Mouse (Mus musculus) erythroid progenitor cell, adult 5-6 weeks (primary cell): ENCODE measurements around the gene Il2ra. TPM values are rescaled to one million over a fixed set of nuclear protein-coding genes. Genes with fewer than 3 reads are reported as not detected.
"Not testable (repeated sequence)": the region's sequence is repeated elsewhere in the genome, so short reads cannot be mapped to it uniquely, and the experiment has no call there.

Source experiments
- ATAC-seq: replicated peaks from 2 replicates; pipeline ENCODE4 v1.8.0; 2016; ENCODE audit warnings: moderate number of reproducible peaks, mild to moderate bottlenecking, moderate TSS enrichment, inconsistent platforms; ENCODE audit not compliant: poor library complexity, low FRiP score, severe bottlenecking
- total RNA-seq, 2 experiments: library from RNA; stranded (forward) in 1 of 2; stranded (reverse) in 1 of 2; fragments of 150-400 nt in 1 of 2; fragments of 186-747, 209-891 nt in 1 of 2; gene quantifications; 2 replicates each; pipeline versions ENCODE4 v1.2.3 to v1.2.4; 2015 to 2017; ENCODE audit warnings: low replicate concordance in 2 of 2

The Il2ra gene
- 11.9 and 14.7 TPM in 2 replicates for total RNA-seq (2015; ENCODE audit: low replicate concordance)
- total RNA-seq (2017; ENCODE audit: low replicate concordance): 1.3 and 5.4 TPM in 2 replicates

DNA sequence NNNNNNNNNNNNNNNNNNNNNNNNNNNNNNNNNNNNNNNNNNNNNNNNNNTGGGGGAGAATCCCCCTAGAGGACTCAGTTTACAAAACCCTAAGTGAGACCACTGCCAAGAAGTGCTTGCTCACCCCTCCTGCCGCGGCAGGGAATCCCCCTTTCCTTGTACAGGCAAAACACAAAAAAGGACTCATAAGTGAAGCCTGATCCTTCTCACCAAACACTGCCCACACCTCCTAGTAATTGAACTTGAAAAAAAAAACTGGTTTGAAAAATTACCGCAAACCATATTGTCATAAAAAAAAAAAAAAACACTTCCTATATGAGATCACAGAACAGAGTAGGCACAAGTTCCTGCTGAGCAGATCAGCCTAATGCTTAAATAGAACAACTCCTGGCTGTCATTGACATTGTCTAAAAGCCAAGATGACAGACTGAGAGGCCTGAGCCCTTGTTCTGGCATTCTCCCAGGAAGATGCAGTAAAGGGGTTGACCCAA, at the start of gene Il2ra:
Gene Il2ra, plus strand, starts transcription at position 357 of the 491 bp plus-strand sequence.
- ATAC-seq: no peak

DNA sequence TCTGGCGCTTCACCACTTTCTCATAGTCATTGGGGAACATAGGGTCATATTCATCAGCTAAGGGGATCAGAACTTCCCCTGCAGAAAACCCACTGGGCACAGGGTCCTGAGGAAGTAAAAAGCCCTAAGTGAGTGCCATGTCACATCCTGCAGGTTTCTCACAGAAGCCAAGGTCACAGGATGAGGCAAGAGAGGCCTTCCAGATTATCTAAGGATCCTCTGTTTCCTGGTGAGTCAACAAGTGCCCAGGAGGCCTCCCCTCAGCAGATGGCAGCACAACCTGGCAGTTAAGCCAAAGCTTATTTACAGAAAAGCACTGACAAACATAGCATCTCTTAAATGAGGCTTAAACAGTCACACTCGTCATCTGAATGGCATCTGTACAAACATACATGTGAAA, 45.9 kb upstream of the Il2ra start:
- no peak for ATAC-seq

DNA sequence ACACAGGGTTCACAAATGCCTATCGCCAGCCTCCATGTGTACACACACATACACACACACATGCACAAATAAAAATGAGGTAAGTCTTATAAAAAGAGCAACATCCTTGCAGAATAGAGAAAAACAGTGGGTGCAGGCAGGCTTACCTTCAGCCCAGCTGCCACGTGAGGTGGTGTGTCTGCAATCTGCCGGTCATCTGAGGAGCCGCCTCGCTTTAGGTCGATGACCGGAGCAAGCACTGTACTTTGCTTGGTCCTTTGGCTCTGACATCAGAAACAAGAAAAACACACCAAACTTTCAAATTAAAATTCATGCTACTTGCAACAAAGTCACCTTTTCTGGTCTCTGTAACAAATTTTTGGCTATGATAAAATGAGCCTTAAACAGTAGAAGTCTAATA, 44.7 kb upstream of the Il2ra start:
- no peak for ATAC-seq

DNA sequence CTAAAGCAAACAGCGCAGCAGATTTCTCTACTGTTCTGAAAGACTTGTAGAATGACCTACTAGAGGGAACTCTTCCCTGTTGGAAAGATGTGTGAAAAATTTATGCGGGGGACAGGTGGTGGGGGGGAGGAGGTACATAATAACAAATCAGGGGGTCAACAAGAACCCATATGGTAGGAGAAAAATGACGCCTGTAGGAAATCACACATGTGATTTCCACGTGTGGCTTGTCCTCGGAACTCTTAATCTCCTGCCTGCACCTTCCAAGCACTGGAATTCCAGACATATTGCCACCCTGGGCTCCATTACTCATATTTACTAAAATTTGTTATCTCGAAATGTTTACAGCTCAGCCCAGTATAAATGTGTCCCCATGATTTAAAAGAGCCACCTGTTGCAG, 40.8 kb upstream of the Il2ra start:
- ATAC-seq: no peak

DNA sequence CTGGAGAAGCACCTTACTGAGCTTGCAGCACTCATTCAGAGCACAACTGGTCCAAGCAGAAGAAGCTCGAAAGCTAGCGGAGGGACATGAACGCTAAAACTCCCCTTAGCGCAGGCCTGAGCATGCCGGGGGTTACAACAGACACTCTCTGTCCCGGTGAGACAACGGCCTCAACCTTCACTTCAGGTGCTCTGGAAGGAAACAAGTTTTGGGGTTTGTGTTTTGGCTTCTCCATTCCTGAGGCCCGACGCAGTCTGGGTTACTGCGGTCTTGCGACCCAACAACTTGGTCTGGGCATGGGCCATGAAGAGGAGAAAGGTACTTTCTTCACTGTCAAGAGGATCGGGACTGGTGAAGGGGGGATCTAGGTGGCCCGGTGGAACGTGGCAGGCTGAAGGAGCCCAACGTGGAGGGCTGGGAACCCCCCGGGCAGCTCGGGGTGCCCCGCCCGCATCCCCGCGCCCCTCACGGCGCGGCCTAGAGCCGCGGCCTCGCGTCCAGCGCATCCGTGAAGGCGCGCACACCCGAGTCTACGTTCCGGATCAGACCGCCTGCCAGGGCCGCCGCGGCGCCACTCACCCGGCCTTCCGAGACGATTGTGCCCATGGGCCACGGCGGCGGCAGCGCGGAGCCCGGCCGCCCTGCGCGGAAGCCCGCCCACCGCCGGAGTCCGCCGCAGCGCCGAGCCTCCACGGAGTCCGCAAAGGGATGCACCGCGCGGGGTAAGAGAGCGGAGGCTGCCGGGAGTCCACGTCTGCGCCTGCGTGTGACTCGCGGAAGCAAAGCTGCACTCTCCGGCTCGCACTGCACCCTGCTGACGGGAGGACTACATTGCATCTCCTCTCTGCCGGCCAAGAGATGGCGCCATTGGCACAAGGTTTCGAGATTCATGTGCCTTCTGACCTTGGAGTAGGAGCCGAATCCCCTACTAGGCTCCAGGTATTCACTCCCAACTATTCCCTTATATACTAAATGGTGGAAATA, 39.8 kb upstream of the Il2ra start:
- ATAC-seq: peak; percentile 100

DNA sequence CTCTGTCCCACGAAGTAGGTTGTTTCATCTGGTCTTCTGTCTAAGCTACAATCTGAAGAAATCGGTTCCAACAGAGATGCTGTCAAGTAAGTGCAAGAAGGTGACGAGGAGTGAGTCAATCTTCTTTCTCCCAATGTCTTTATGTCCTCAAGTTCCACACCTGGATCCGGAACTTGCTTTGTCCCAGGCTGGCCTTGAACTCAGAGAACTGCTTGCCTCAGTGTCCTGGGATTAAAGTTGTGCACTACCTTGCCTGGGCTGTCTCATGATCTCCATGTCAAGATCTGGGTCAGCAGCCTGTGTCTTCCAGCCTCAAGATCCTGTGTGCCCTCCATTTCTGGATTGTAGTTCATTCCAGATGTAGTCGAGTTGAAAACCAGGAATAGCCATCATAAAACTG, 38.6 kb upstream of the Il2ra start, which contains the start of gene Rbm17:
Gene Rbm17, minus strand, starts transcription at position 101 of the 400 bp plus-strand sequence.
- no peak for ATAC-seq

DNA sequence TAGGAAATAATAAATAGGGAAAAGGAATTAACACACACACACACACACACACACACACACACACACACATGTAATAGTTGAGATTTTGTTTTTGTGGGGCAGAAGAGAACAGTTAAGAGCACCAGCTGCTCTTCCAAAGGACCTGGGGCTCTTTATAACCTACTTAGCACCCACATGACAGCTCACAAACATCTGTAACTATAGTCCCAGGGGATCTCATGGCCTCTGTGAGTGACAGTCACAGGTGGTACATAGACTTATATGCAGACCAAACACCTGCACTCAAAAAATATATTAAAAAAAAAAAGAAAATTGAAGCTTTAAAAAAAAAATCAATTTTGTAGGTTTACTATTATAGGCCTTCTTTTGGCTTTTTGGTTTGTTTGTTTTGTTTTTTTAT, 37.7 kb upstream of the Il2ra start:
- ATAC-seq: no peak

DNA sequence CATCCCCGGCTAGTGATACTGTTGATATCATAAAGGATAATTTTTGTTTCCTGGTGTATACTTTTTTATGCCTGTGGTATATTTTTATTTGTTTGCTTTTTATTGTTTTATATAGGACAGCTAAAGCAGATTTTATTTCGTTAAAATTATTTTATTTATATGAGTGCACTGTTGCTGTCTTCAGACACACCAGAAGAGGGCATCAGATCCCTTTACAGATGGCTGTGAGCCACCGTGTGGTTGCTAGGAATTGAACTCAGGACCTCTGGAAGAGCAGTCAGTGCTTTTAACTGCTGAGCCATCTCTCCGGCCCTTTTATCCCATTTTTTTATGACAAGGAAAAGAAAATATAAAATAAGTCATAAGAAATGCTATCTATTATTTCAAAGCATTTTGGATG, 35.9 kb upstream of the Il2ra start:
- not testable (repeated sequence) for ATAC-seq

DNA sequence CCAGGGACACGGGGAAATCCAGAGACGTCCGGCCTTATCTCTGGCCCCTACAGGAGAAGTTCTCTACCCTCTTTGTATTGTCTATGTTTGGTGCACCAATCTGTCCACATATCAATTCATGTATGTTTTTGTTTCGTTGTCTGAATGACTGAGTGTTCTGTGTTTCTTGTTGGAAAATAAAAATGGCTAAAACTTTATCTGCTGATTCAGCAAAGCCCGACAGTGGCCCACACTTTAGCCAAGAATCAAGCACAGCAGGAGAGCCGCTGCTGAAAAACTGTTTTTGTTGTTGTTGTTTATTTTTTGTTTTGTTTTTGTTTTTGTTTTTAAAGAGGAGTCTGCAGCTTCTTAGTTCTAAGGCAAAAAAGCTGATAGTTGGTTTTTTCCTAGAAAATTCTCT, 29.7 kb upstream of the Il2ra start:
- not testable (repeated sequence) for ATAC-seq

DNA sequence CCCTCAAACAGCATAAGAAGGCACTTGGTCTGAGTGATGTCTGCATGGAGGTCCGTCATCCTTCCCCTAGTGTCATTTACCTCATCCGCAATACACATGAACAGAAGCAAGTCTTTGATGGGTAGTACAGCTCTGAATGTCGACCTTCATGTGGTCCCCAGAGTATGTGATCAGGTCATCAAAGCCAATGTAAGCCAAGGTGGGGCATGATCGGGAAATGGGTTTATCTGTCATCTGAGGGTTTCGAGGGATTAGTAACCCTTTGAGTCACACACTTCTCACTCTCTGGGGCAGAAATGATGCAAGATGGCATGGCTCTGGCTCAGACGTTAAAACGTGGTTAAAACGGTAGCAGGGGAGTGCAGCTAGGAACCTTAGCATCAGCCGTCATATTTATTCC, 25.8 kb upstream of the Il2ra start:
- no peak for ATAC-seq

DNA sequence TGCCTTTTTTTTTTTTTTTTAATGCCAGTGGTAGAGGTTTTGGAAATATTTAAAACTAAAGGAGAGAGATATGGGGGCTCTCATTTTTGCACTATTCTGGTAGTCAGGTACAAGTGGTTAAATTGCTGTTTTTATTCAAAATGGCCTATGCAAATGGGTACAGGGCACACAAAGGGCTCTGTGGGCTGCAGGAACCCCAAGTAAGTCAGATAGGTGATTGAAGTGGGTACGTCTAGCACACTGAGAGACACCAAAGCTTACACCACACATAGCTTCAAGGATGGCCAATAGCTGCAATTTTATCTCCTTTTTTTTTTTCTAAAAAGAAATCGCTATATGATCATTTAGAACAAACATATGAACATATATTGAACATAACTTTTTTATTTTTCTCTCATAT, 23.0 kb upstream of the Il2ra start:
- no peak for ATAC-seq

DNA sequence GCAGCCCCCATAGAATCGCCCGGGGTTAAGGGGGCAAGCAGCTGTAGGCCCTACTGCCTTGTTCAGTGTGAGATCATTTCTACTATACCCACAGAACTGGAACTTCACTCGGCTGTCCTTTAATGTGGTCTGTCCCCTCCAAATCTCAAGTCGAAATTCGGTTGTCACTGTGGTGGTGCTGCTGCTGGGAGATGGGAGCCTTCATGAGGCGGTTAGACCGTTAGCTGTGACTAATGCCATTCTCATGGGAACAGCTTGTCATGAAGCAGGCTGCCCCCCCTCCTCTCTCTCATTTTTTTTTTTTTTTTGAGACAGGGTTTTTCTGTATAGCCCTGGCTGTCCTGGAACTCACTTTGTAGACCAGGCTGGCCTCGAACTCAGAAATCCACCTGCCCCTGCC, 19.4 kb upstream of the Il2ra start:
- no peak for ATAC-seq

DNA sequence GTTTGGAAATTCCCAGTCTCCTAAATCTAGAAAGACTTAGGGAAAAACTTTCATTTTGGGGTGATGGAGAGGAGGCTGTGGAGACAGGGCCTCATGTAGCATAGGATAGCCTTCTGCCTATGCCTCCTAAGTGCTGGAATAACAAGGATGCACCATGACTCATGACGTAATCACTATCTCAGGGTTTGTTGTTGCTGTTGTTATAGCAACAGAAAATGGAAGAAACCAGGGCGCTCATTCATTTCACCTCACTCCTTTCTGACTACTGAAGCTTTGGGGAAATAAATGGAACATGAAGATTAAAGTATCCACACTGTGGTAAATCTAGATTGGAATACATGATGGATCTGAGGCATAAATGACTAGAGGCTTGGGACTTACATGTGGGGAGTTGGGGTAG, 18.9 kb upstream of the Il2ra start:
- no peak for ATAC-seq

DNA sequence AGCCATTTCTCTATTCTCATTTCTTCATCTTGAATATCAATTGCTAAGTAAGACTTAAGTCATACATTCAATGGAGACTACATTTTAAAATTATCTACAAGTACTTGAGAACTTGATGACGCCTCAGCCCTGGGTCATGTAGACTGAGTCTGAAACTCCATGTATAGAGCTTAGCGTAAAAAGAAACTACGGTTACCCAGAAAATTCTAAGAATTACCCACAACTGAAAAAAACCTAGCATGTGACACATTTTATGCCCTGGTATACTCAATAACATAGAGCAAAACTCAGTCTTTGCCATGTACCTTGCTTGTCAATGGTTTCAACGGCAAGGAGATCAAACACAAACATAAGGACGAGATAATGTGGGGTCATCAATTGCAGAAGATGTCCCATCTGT, 16.7 kb upstream of the Il2ra start, which contains the start of gene Gm17490:
Gene Gm17490, minus strand, starts transcription at position 375 of the 400 bp plus-strand sequence.
- ATAC-seq: no peak

DNA sequence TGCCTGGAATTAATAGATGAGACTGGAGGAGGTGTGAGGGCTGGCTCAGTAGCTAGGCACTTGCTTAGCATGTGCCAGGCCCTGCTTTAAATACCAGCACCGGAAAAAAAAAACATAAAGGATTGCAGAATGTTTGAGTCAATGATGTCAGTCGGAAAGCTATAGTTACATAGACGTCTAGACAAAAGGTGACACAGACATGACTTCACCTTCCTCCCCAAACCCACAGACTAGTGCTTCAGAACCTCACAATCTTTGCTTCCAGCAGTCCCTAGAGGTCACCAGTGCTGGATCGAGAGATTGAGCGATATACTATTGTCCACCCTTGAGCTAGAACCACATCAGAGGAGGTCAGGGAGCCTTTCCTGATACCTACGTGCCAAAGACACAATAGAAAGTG, 7.6 kb upstream of the Il2ra start:
- ATAC-seq: no peak

DNA sequence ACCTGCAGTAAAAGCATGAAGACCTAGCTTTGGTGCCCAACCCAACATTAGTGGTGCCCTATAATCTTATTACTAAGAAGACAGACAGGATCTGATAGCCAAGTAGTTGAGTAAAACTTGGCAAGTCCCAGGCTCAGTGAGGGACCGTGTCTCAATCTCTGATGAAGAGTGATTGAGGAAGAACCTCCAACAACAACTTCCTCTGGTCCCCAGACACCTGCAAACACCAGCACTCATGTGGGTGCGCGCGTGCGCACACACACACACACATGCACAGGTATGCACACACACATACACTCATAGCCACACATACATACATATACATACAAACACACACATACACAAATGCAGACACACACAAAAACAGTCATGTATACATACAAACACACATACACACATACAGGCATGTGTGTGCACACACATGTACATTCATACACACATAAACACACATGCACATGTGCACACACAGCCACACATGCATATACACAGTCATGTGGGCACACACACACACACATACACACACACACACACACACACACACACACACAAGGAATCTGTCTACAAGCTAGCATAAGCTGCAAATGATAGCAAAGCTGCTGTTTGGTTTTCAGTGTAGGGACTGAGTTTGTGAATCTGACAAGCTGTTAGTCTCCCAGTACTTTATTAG, 7.0 kb upstream of the Il2ra start:
- ATAC-seq: no peak

DNA sequence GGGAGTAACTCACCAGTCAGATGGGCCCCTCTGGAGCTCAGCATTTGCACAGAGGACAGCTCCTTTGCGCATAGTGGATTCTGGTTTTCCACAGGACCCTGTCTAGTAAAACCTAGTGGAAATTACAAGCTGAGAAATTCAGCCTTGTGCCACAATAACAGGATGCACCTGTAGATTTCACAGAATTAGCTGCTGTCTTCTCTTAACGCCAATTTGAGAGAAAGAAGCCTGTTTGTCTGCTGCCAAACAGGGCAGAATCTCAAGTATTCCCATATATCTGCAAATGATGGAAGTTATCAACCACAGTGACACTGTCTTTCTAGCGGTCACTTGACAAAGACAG, 6.5 kb upstream of the Il2ra start:
- no peak for ATAC-seq

DNA sequence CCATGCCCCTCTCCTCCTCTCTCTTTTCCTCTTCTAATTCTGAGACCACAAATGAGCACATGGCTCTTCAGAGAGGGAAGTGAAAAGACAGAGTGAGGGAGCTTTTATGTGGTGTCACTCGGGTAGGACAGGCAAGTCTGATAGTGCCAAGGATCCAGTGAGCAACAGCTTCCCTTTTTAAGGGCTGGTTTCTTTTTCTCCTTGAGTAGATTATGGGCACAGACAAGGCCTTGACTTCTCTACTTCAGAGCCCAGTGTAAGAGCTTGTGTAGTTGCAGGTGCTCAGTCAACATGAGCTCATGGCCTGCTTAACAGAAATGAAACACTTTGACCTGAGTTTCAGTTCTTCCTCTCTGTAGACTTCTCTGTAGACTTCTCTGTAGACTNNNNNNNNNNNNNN, 5.5 kb upstream of the Il2ra start:
- no peak for ATAC-seq

DNA sequence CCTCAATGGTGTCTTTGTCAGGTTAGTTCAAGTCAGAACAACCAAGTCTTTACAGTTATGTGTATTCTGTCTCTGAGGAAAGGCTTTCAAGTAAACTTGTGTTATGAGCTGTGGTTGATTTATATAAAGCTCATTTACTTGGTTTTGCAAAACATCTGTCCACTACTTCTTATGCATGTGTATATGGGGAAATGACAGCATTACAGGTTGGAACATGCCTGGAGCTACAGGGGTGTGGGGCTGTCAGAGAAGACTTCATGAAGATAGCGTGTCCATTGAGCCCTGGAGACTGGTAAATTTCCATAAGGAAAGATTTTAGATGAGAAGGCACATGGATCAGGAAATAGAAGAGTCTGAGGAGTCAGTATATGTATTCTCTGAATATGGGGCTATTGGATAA, 1.4 kb downstream of the Il2ra start:
- ATAC-seq: no peak

DNA sequence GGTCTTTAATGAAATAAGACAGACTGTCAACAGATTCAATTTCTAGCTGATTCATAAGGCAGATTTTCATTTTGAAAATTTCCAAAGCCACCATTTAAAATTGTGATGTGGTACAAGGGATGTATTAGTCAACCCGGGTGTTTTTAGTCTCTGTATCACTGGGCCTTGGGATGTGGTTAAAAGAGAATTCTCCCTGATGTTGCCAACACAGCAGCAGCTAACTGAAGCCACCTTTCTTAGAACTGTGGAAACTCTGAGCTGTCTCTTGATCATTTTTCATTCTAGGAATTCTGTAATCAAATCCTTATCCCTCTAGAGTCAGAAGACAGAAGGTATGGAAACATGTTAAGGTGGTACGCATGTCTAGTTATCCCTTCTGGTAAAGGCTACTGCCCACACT, 2.7 kb downstream of the Il2ra start:
- no peak for ATAC-seq

DNA sequence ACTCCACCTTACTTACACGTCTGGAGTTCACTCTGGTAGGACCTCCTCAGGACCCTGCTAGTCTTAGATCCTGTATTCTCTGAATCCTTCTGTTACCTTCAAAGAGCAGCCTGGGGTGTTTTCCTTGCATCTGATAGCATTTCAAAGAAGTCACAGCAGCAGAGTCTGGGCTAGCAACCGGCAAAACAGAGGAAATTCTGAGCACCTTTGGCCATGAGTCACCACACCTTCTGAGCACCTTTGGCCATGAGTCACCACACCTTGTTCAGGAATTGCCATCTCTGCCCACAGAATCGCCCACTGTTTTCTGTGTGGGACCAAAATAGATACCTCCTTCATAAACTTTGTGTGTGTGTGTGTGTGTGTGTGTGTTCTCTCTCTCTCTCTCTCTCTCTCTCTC, 8.9 kb downstream of the Il2ra start:
- no peak for ATAC-seq
